Mouse (Mus musculus) heart, postnatal 36 days (tissue): Measurements from ENCODE around the gene Gch1. TPM values are rescaled to one million over a fixed set of nuclear protein-coding genes. Genes with fewer than 3 reads are reported as not detected.

Experiments
- DNase-seq, 2 experiments: peaks; one replicate each; pipeline ENCODE4 v3.0.0; 2021 to 2022
- intact Hi-C: fragments of 180-260 bp; cut with DNase I; formaldehyde crosslinking; loops from one replicate; pipeline ENCODE4 v1.15.1; 2025
- total RNA-seq, 2 experiments: library from RNA; stranded (reverse); gene quantifications; 2 replicates each; pipeline ENCODE4 v1.2.3; 2021

The Gch1 gene
- total RNA-seq, 2 experiments from 2014 or later: 5.4 to 5.9 TPM

DNA sequence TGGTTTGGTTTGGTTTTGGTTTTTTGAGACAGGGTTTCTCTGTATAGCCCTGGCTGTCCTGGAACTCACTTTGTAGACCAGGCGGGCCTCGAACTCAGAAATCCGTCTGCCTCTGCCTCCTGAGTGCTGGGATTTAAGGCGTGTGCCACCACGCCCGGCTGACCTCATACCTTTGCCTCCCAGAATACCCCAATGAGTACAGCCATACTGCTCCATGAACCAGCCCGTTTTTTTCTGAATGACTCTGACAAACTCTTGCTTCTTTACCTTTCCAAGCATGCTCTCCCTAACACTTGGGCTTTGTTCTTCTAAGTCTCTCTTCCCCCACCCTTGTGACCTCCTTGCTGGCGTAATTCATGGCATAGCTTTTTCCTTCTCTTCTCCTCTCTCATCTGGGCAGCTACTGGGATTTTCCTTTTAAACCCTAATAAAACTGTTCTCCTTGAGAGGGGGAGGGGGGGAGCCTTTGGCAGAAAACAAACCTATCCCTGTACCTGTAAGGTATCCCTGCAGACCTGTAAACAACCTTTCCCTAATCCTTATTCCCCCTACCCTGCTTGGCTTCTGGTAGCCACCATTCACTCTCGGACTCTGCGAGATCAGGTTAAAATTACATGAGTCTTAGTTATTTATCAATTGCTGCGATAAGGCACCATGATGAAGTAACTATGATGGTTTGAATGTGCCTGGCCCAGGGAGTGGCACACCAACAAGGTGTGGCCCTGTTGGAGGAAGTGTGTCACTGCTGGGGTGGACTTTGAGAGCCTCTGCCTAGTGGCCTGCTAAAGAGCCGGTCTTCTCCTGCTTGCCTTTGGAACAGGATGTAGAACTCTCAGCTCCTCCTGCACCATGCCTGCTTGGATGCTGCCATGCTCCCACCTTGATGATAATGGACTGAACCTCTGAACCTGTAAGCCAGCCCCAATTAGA lies 19.6 kb upstream of the Gch1 start:
- intact Hi-C loops: no loop called here
- DNase-seq: no peak

DNA sequence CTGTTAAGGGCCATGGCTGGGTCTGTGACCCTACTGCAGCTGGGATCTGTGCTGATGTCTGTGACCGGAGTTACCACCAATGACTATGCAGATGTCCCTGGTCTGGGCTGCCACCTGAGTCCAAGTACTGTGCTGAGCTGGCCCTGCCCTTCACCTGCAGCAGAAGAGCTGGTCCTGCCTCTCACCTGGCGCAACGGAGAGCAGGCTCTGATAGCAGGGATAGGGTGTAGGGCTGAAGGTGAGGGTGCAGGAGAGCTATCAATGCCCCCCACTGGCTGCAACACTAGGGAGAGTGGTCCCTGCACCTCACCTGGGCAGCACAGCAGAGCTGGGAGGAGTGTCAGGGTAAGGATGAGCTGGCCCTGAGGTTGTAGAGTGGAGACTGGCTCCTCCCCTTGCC lies 17.4 kb upstream of the Gch1 start:
- no peak for DNase-seq
- intact Hi-C loops: no loop called here

DNA sequence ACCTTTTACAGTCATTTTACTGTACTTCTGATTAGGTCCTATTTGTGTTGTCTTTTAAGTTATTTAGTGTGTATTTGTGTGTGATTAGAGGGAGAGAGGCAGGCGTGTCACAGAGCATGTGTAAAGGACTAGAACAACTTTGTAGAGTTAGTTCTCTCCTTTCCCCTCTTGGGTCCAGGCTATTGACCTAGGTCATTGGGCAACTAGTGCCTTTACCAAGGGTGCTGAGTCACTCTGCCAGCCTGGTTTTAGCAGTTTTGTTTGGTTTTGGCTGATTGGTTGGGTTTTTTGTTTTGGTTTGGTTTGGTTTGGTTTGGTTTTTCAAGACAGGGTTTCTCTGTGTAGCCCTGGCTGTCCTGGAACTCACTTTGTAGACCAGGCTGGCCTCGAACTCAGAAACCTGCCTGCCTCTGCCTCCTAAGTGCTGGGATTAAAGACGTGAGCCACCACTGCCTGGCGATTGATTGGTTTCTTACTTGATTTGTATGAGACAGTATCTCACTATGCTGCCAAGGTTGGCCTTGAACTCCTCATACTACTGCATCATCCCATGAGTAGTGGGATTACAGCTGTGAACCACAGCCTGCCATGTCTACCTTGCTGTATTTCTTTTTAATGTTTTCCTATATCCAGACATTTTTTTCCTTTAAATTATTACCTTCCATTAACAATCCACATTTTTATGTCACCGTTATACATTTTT lies 16.2 kb upstream of the Gch1 start:
- intact Hi-C loops: no loop called here
- no peak for DNase-seq

GRCm38 (mm10) chr14:47197340-47197739 lies 8.1 kb upstream of the Gch1 start:
- DNase-seq: no peak
- intact Hi-C loops: no loop called here

DNA sequence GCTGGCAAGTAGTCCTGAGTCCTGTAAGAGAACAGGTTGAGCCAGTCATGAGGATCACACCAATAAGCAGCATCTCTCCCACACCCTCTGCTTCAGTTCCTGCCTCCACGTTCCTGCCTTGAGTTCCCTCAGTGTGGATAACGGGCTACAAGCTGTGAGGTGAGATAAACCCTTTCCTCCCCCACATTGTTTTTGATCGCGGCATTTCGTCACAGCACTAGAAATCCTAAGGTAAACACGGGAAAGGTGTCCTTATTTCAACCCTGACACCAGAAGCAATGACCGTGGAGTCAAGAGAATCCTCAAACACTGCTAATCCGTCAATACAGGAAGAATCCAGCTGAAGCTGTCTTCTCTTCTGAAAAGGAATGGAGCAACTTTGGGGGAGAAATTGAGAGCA lies 7.5 kb upstream of the Gch1 start:
- no peak for DNase-seq
- intact Hi-C loops: no loop called here

DNA sequence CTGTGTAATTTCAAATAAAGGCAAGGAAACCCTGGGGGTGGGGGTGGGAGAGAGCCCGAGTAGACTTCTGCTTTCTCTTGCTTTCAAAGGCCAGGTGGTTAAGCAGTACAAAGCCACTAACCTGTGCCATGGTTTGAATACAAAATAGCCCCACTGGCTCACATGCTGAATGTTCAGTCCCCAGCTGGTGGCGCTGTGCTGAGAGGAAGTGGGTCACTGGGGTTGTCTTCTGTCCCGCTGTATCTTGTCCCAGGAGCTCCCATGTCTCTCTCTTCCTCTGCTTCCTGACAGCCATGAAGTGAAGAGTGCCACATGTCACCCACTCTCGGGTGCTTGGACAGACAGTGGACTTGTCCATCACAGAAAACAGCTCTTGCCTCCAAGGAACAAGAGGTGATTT lies 4.9 kb upstream of the Gch1 start:
- intact Hi-C loops: no loop called here

DNA sequence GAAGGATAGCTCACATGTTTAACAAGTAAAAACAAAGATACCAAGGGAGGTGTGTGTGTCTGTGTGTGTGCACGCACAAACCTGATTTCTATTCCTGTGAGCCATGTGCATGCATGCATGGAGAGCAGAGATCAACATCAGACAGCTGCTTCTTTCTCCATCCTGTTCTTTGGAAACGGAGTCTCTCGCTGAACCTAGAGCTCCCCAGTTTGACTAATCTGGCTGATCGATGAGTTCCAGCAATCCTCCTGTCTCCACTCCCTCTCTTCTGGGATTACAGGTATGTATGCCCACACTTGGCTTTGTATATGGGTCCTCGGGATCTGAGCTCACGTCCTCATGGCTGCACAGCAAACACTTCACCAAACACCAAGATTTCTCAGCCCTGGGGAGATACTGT lies 4.3 kb upstream of the Gch1 start:
- no peak for DNase-seq
- intact Hi-C loops: no loop called here

More for the DNA sequence above, 4.9 kb upstream of the Gch1 start:
- DNase-seq: no peak

- DNase-seq: no peak
- intact Hi-C loops: no loop called here
Measured at GRCm38 (mm10) chr14:47191861-47192260, 2.6 kb upstream of the Gch1 start.

DNA sequence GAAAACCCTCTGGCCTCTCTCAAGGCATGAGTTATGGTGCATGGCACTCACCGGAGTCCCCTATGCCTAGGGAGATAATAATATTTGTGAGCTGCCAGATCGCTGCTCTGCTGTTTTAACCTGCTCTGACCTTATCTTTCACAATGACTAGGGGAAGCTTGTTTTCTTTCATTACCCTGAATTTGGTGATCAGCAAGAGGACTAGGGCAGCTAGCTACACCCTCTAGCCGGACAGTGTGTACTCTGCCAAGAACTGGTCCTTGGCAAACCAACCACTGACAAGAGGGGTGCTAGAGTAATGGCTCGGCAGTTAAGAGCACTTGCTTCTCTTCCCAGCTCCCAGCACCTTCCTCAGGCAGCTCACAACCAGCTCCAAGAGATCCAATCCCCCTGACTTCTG lies 1.4 kb upstream of the Gch1 start:
- no peak for DNase-seq
- intact Hi-C loops: no loop called here

DNA sequence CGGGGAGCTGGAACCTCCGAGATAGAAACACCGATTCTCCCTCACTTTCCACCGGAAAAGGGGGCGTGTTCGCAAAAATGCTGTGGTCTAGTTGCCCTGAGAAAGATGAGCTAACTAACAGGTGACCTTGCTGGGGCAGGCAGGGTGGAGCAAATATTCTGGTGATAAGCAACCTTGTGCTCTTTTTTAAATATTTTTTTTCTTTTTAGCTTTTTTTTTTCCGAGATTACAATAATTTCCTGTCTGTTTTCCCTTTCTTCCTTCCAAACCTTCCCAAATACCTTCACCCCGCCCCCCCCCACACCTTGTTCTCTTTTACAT lies 382 bp upstream of the Gch1 start:
- DNase-seq: no peak
- intact Hi-C loops: loop anchor here (5.0 to 10.0 kb wide), 2 partner anchors 185 to 307 kb away; partner anchors contain the start of gene Samd4

DNA sequence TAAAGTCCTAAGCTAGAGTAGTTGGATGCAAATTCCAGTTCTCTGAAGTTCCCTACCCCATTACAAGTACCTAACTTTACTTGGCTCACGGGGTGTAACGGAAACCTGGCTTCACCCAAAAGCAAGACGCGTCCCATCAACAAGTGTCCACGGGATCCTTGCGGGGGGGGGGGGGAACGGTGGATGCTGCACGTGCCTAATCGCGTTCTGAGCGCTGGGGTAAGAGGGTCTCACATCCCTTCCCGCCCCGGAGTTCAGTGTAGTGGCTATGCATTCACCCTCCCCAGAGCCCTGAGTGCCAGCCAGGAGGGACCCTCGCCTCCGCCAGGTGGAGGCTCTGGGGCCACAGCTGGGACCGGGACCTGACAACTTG lies 752 bp downstream of the Gch1 start:
- DNase-seq: no peak
- intact Hi-C loops: loop anchor here (5.0 to 10.0 kb wide), 2 partner anchors 184 to 306 kb away; partner anchors contain the start of gene Samd4

DNA sequence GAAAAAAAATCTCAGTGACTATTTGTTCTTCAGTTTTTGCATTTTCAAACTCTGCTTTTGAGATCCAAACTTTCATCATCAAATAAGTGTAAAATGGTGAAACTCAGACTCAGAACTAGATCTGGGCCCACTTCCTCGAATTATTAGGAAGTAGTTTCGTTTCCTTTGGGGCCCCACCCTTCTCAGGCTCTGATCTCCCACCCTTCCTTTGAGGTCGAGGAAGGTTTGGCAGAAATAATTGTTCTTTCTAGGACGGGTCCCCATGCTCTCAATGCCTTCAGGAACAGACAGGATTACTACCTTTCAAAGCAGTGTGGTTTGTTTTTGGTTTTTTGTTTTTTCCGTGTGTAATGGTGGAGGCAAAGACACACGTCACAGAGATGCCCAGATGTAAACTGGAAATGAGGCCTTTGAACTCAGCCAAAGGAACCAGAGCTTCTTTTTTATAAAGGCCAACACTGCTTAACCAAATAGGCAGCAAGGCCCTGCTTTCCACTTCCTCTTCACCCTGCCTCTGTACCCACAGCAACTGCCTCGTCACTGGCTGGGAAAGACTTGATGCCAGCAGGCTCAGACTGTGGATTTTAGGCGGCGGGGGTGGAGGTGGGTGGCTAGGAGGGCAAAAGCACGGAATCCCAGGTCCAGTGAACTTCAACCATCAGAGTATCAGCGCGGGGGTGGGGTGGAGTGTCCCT lies 1.4 kb downstream of the Gch1 start:
- intact Hi-C loops: loop anchor here (5.0 to 10.0 kb wide), 2 partner anchors 183 to 306 kb away; partner anchors contain the start of gene Samd4
- peak; percentile 29 to 49 for DNase-seq

GRCm38 (mm10) chr14:47187261-47187660 lies 2.0 kb downstream of the Gch1 start:
- DNase-seq: no peak
- intact Hi-C loops: loop anchor here (5.0 to 10.0 kb wide), 2 partner anchors 182 to 305 kb away; partner anchors contain the start of gene Samd4

GRCm38 (mm10) chr14:47186561-47186960 lies 2.7 kb downstream of the Gch1 start:
- DNase-seq: no peak

GRCm38 (mm10) chr14:47181497-47182290 lies 7.5 kb downstream of the Gch1 start:
- intact Hi-C loops: loop anchor here (10.0 kb wide), 1 partner anchor 177 kb away; no protein-coding TSS in a partner anchor
- DNase-seq: peak; percentile 62 to 75

More at GRCm38 (mm10) chr14:47186561-47186960, 2.7 kb downstream of the Gch1 start:
- intact Hi-C loops: loop anchor here (5.0 to 10.0 kb wide), 2 partner anchors 182 to 304 kb away; partner anchors contain the start of gene Samd4

- intact Hi-C loops: loop anchor here (5.0 kb wide), 1 partner anchor 77 kb away; no protein-coding TSS in a partner anchor
Measured at GRCm38 (mm10) chr14:47178851-47179250, 10.4 kb downstream of the Gch1 start.

DNA sequence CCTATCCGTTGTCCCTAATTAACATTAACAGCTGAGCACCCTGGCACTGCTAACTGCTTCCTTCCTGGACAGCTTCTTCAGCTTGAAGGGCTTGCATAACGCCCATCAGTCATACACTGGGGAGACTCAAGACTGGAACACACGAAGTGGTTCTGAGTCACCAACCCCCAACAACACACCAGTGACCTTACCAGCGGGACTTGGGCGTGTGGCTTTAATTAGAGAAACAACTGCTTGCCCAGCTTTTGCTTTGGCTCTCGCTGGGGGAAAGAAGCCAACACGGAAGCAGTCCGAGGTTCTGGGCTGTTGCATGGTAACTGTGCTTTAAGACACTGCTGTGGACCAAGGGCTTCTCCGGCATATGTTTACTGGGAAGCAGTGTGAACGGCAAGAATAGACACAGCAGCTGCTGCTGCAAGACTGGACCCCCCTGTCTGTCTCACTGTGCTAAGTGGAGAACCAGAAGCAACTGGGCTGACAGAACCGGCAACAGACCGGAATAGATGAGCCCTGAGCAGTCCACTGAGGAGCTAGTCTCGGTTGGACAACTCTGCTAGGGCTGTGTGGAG lies 11.3 kb downstream of the Gch1 start:
- intact Hi-C loops: loop anchor here (5.0 kb wide), 1 partner anchor 76 kb away; no protein-coding TSS in a partner anchor
- peak; percentile 67 to 78 for DNase-seq

More at GRCm38 (mm10) chr14:47178851-47179250, 10.4 kb downstream of the Gch1 start:
- no peak for DNase-seq

- no peak for DNase-seq
- intact Hi-C loops: loop anchor here (5.0 kb wide), 1 partner anchor 74 kb away; no protein-coding TSS in a partner anchor
Measured at GRCm38 (mm10) chr14:47176226-47176625, 13.0 kb downstream of the Gch1 start.

DNA sequence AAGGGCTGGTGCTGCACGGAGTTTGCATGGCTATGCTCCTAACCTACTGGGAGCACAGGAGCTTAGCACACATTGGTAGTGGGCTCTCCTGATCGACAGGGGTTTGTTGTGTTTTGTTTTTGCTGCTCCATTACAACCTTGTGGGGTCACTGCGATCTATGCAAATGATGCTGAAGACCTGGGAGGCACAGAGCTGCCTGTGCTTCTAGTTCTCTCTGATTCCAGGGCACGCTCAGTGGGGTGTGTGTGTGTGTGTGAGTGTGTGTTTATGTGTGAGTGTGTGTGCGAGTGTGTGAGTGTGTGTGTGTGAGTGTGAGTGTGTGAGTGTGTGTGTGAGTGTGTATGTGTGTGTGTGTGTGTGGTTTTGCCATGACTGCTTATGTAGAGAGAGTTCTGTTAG lies 14.1 kb downstream of the Gch1 start:
- no peak for DNase-seq
- intact Hi-C loops: loop anchor here (5.0 kb wide), 1 partner anchor 73 kb away; no protein-coding TSS in a partner anchor
